Mouse (Mus musculus) ES-E14 (cell line): ENCODE measurements at regions not wholly inside any gene's neighbourhood (a gene's known extent, or its start where the extent isn't known, plus 50 kb on each side); places are given as distances from the start of the nearest gene placed in this dataset.

Experiments
- ZC3H11A ChIP-seq: IDR thresholded peaks from 2 replicates; pipeline ENCODE4 v1.6.1; 2012; ENCODE audit warnings: low read depth, mild to moderate bottlenecking, inconsistent platforms, low read length, borderline replicate concordance
- ZNF384 ChIP-seq: IDR thresholded peaks from 2 replicates; pipeline ENCODE4 v1.6.1; 2012; ENCODE audit warnings: low read depth, low read length, inconsistent platforms

- TF ChIP-seq ZC3H11A (no peak), ZNF384 (no peak)
These were observed 69.5 kb upstream of the Cplx2 start for GRCm38 (mm10) chr13:54301677-54302076.
